Mouse (Mus musculus): ENCODE measurements around the gene Fam69b. TPM values are rescaled to one million over a fixed set of nuclear protein-coding genes. Genes with fewer than 3 reads are reported as not detected.

Fam69b gene
- total RNA-seq, 1 experiment from 2014 or later, result 19.9 TPM

- ATAC-seq (replicated peaks; ENCODE audit: low read depth, poor library complexity, severe bottlenecking), result no peak
Observed at GRCm38 (mm10) chr2:26617928-26618327, 10.3 kb upstream of the Fam69b start.

- ATAC-seq (replicated peaks; ENCODE audit: low read depth, poor library complexity, severe bottlenecking), result no peak
Observed at GRCm38 (mm10) chr2:26621246-26621645, 7.0 kb upstream of the Fam69b start.

GRCm38 (mm10) chr2:26622984-26623383 lies 5.3 kb upstream of the Fam69b start:
- ATAC-seq (replicated peaks; ENCODE audit: low read depth, poor library complexity, severe bottlenecking), result peak; percentile 57

- peak; percentile 30 for ATAC-seq (replicated peaks; ENCODE audit: low read depth, poor library complexity, severe bottlenecking)
Observed at GRCm38 (mm10) chr2:26625419-26625818, 2.8 kb upstream of the Fam69b start.

GRCm38 (mm10) chr2:26626081-26626480 lies 2.2 kb upstream of the Fam69b start:
- no peak for ATAC-seq (replicated peaks; ENCODE audit: low read depth, poor library complexity, severe bottlenecking)

DNA sequence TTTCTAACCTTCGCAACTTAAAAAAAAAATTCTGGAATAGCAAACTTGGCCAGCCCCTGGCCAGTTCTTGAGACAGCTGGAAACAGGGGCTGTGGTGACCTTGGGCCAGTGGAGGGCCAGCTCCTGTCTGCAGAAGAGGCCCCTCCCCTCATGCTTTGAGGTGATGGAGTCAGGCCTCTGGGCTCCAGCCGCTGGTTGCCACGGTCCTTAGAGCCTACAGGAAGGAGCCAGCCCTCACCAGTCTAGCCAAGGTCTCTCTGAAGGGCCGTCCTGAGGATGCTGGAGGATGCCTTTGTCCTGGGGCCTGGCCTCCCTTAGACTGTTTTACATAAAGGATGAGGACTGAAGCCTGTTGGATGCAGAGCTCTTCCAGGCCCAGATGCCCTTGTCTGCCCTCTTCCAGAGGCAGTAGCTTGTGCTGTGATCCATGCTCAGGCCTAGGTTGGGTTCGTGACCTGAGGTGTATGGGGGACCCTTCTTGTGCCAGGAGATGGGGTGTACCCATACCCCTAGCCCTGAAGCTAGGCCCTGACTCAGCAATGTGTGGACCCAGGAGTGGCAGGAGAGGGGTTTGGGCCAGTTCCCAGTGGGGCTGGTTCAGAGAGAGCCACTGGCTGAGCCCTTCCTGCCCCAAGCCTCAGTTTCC lies 658 bp downstream of the Fam69b start:
- ATAC-seq (replicated peaks; ENCODE audit: low read depth, poor library complexity, severe bottlenecking), result no peak; the same call in 1 of the 2 replicates

DNA sequence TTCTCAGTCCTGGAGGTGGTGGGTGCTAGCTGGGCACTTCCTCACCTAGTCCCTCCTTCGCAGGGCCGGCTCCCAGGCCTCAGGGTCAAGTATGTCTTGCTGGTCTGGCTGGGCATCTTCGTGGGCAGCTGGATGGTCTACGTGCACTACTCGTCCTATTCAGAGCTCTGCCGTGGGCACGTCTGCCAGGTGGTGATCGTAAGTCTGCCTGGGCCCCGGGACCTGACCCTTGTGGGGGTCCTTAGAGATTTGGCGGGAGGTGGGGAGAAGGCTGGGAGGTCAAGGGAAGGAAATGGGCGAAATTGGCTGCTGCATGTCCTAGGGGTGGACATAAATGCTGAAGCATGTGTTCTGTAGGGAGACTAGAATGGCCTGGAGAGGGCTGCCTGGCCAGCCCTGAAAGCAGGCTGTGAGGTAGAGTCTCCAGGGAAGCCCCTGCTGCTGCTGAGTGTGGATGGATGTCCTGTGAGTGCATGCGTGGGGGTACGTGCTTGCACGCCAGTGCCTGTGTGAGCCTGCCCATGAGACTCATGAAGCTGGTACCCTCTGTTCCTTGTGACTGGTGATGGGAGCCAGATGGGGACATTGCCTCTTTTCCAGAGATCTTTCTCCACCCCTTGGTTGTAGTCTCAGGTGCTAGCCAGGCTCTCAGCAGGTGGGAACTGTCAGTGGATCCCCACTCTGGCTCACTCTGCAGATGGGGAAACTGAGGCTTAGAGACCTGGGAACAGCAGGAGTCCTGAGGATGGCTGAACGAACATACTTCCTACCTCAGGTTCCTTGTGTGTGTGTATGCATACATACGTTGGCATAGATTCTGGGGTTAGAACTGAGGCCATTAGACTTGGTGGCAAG lies 4.5 kb downstream of the Fam69b start:
- no peak for ATAC-seq (replicated peaks; ENCODE audit: low read depth, poor library complexity, severe bottlenecking)

DNA sequence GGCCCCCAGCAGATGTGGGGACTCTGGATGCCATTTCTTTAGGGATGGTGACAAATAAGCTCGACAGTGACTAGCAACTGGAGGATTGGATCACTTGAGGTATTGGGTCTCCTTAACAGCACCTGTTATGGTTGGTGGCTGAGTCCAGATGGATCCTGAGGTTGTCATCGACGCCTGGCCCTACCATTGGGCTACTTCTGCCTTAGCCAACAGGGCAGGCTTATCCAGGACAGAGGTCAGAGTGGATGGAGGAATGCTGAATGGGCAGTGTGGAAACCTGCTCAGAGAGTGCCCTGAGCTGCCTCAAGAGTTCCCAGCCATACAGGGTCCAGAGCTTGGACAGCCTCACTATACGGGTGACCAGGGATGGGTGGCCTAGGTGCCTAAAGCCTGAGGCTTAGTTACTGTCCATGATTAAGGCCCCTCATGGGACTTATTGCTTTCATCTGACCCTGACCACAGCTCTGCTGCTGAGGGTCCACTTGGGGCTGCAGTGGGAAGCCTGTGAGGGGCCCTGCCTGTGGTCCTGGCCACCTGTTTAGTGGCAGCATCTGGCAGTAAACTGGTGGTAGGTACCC lies 5.8 kb downstream of the Fam69b start:
- ATAC-seq (replicated peaks; ENCODE audit: low read depth, poor library complexity, severe bottlenecking), result no peak

- ATAC-seq (replicated peaks; ENCODE audit: low read depth, poor library complexity, severe bottlenecking), result peak; percentile 43
Observed at GRCm38 (mm10) chr2:26634629-26635488, 6.6 kb downstream of the Fam69b start.

GRCm38 (mm10) chr2:26635489-26636324 lies 7.5 kb downstream of the Fam69b start:
- ATAC-seq (replicated peaks; ENCODE audit: low read depth, poor library complexity, severe bottlenecking), result no peak

- ATAC-seq (replicated peaks; ENCODE audit: low read depth, poor library complexity, severe bottlenecking), result no peak
Observed at GRCm38 (mm10) chr2:26636325-26636635, 8.0 kb downstream of the Fam69b start.

DNA sequence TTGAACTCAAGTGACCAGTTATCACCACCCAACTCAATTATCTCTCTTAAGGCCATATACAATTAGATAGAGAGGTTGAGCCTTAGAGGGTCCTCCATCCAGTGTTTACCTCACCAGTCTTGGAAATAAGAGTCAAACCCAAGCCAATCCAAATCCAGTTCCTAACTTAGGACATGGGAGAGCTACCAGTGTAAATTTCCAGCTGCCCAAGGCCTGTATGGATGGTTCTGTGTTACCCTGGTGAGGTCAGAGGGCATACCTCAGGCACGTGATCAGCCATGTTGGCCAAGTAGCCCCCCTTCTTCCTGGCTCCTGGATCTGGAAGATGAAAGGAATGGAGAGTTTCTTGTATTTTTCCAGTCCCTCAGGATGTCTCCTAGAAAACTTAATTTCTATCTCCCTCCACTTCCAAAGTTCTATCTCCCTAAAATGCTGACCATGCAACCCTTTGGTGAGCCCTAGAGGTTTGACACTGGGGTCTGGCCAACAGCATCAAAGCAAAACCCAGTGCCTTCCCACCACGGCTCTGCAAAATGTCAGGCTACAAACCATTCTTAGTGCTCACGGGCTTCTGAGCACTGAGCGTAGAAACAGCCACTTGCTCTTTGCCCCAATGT lies 9.2 kb downstream of the Fam69b start:
- no peak for ATAC-seq (replicated peaks; ENCODE audit: low read depth, poor library complexity, severe bottlenecking)

- ATAC-seq (replicated peaks; ENCODE audit: low read depth, poor library complexity, severe bottlenecking), result no peak
Observed at GRCm38 (mm10) chr2:26638039-26638438, 9.8 kb downstream of the Fam69b start.

GRCm38 (mm10) chr2:26638572-26638971 lies 10.3 kb downstream of the Fam69b start:
- no peak for ATAC-seq (replicated peaks; ENCODE audit: low read depth, poor library complexity, severe bottlenecking)

- no peak for ATAC-seq (replicated peaks; ENCODE audit: low read depth, poor library complexity, severe bottlenecking)
Observed at GRCm38 (mm10) chr2:26639083-26639482, 10.8 kb downstream of the Fam69b start.

- ATAC-seq (replicated peaks; ENCODE audit: low read depth, poor library complexity, severe bottlenecking), result peak; percentile 81
Observed at GRCm38 (mm10) chr2:26639838-26640830, 11.9 kb downstream of the Fam69b start.

- ATAC-seq (replicated peaks; ENCODE audit: low read depth, poor library complexity, severe bottlenecking), result no peak
Observed at GRCm38 (mm10) chr2:26641006-26641647, 12.9 kb downstream of the Fam69b start.

Measured in common myeloid progenitor, adult 5-6 weeks (primary cell).